Mouse (Mus musculus): ENCODE measurements at regions not wholly inside any gene's neighbourhood (a gene's known extent, or its start where the extent isn't known, plus 50 kb on each side); places are given as distances from the start of the nearest gene placed in this dataset.

- TF ChIP-seq CHD2 (IDR thresholded peaks at IDR 0.05; ENCODE audit: low read depth, low read length): no peak
- TF ChIP-seq ZNF384 (IDR thresholded peaks at IDR 0.05; ENCODE audit: low read depth, low read length): no peak
- TF ChIP-seq ZC3H11A (IDR thresholded peaks at IDR 0.05; ENCODE audit: borderline replicate concordance, low read depth, low read length): no peak
- TF ChIP-seq MAFK (IDR thresholded peaks at IDR 0.05; ENCODE audit: insufficient read depth, low read depth, low read length): no peak
Measured at GRCm38 (mm10) chrX:164764919-164765318, 215.3 kb downstream of the Mospd2 start.

Measured in ES-E14 (cell line).